Mouse (Mus musculus) bone marrow, adult 2 months (tissue): ENCODE measurements around the gene Barx2.

ENCODE experiments used
- CTCF ChIP-seq: fragments of 200-500 bp; IDR thresholded peaks from 2 replicates; pipeline ENCODE4 v1.5.1; 2011; ENCODE audit warnings: low read length, control low read depth; ENCODE audit not compliant: control insufficient read depth, insufficient read depth
- POLR2A ChIP-seq: fragments of 200-500 bp; IDR thresholded peaks from 2 replicates; pipeline ENCODE4 v1.6.1; 2011; ENCODE audit warnings: low read depth, mild to moderate bottlenecking, control low read depth, low read length, borderline replicate concordance; ENCODE audit not compliant: control insufficient read depth

DNA sequence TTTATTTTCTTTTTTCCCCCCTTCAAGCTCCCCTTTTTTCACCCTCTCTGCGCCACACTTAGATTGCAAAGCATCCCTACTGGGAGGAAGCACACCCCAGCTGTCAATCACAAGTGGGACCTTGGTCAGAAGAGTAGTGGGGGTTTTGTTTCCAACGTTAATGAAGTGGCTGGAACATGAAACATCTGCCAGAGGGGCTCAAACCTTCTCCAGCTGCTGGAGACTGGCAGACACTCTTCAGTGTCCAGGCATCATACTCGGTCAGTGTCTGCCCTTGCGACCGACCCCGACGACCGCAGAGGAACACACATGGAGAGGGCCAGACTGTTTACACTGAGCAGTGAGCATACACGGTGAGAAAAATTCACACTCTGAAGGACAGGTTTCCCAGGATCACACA lies 3.2 kb upstream of the Barx2 start:
- TF ChIP-seq CTCF: no peak
- TF ChIP-seq POLR2A: no peak
